Mouse (Mus musculus) adrenal gland, adult 2 months (tissue): Measurements from ENCODE around the gene AW551984. TPM values are rescaled to one million over a fixed set of nuclear protein-coding genes. Genes with fewer than 3 reads are reported as not detected.

ENCODE experiments used
- polyA plus RNA-seq: library from polyadenylated mRNA; depleted of rRNA; stranded (reverse); fragments of >200 nt; gene quantifications from 2 replicates; pipeline ENCODE4 v1.2.3, GENCODE M21; 2012; rRNA removed
- total RNA-seq, 2 experiments: library from RNA; stranded (reverse); gene quantifications; 2 replicates each; pipeline ENCODE4 v1.2.3; 2021

Gene AW551984
- total and polyA plus RNA-seq, 3 experiments = 9.0 to 15.0 (median 12.1) TPM

Other genes starting within 250 kb of the AW551984 start
- not detected for gene Olfr951, start 217.0 kb downstream of the AW551984 start, total RNA-seq
- gene Olfr951, start 217.0 kb downstream of the AW551984 start, polyA plus RNA-seq = not detected in 2 replicates
- not detected for gene Olfr952, start 177.3 kb downstream of the AW551984 start, total RNA-seq
- gene Olfr952, start 177.3 kb downstream of the AW551984 start, polyA plus RNA-seq = not detected in 2 replicates
- not detected for gene Olfr954, start 147.7 kb downstream of the AW551984 start, total RNA-seq
- not detected in 2 replicates for gene Olfr954, start 147.7 kb downstream of the AW551984 start, polyA plus RNA-seq
- gene Olfr955, start 132.5 kb downstream of the AW551984 start, total RNA-seq = not detected
- not detected in 2 replicates for gene Olfr955, start 132.5 kb downstream of the AW551984 start, polyA plus RNA-seq
- not detected for gene Olfr44, start 110.4 kb downstream of the AW551984 start, total RNA-seq
- gene Olfr44, start 110.4 kb downstream of the AW551984 start, polyA plus RNA-seq = not detected in 2 replicates
- gene Olfr957, start 88.6 kb downstream of the AW551984 start, total RNA-seq = not detected
- not detected in 2 replicates for gene Olfr957, start 88.6 kb downstream of the AW551984 start, polyA plus RNA-seq
- not detected for gene Olfr958, start 50.3 kb downstream of the AW551984 start, total RNA-seq
- not detected in 2 replicates for gene Olfr958, start 50.3 kb downstream of the AW551984 start, polyA plus RNA-seq
- not detected for gene Olfr959, start 28.8 kb downstream of the AW551984 start, total RNA-seq
- not detected in 2 replicates for gene Olfr959, start 28.8 kb downstream of the AW551984 start, polyA plus RNA-seq
- not detected for gene Olfr148, start 6.3 kb upstream of the AW551984 start, total RNA-seq
- not detected in 2 replicates for gene Olfr148, start 6.3 kb upstream of the AW551984 start, polyA plus RNA-seq
- gene Olfr960, start 17.0 kb upstream of the AW551984 start, total RNA-seq = not detected
- not detected in 2 replicates for gene Olfr960, start 17.0 kb upstream of the AW551984 start, polyA plus RNA-seq
- gene Olfr961, start 40.7 kb upstream of the AW551984 start, total RNA-seq = not detected
- gene Olfr961, start 40.7 kb upstream of the AW551984 start, polyA plus RNA-seq = not detected in 2 replicates
- not detected for gene Olfr963, start 62.8 kb upstream of the AW551984 start, total RNA-seq
- gene Olfr963, start 62.8 kb upstream of the AW551984 start, polyA plus RNA-seq = not detected in 2 replicates
- not detected for gene Olfr149, start 102.7 kb upstream of the AW551984 start, total RNA-seq
- not detected in 2 replicates for gene Olfr149, start 102.7 kb upstream of the AW551984 start, polyA plus RNA-seq
- gene Olfr965, start 107.0 kb upstream of the AW551984 start, total RNA-seq = not detected
- not detected in 2 replicates for gene Olfr965, start 107.0 kb upstream of the AW551984 start, polyA plus RNA-seq
- gene Olfr150, start 126.6 kb upstream of the AW551984 start, total RNA-seq = not detected
- gene Olfr150, start 126.6 kb upstream of the AW551984 start, polyA plus RNA-seq = not detected in 2 replicates
- not detected for gene Olfr967, start 141.8 kb upstream of the AW551984 start, total RNA-seq
- gene Olfr967, start 141.8 kb upstream of the AW551984 start, polyA plus RNA-seq = not detected in 2 replicates
- gene Olfr968, start 178.8 kb upstream of the AW551984 start, total RNA-seq = not detected
- not detected in 2 replicates for gene Olfr968, start 178.8 kb upstream of the AW551984 start, polyA plus RNA-seq
- gene Olfr969, start 186.5 kb upstream of the AW551984 start, total RNA-seq = not detected
- not detected in 2 replicates for gene Olfr969, start 186.5 kb upstream of the AW551984 start, polyA plus RNA-seq
- gene Olfr970, start 204.5 kb upstream of the AW551984 start, total RNA-seq = not detected
- gene Olfr970, start 204.5 kb upstream of the AW551984 start, polyA plus RNA-seq = not detected in 2 replicates
- not detected for gene Olfr971, start 232.5 kb upstream of the AW551984 start, total RNA-seq
- not detected in 2 replicates for gene Olfr971, start 232.5 kb upstream of the AW551984 start, polyA plus RNA-seq